Mouse (Mus musculus) lung, embryonic 16.5 days (tissue): ENCODE results near the gene Rabgef1. TPM values are rescaled to one million over a fixed set of nuclear protein-coding genes. Genes with fewer than 3 reads are reported as not detected.

Experiments
- ATAC-seq: fragments of 200-750 bp; cut with Nextera tagmentation; 2 replicates; pipeline ENCODE4 v1.8.0; 2017; ENCODE audit warnings: low read depth, mild to moderate bottlenecking, moderate library complexity
- H3K27ac ChIP-seq: fragments of 300-500 bp; sonication (generic); 2 replicates; pipeline ENCODE4 v1.5.1; 2014; ENCODE audit warnings: mild to moderate bottlenecking, control low read depth, low read length
- H3K27me3 ChIP-seq: fragments of 300-500 bp; sonication (generic); 2 replicates; pipeline ENCODE4 v1.6.1; 2014; ENCODE audit warnings: low read depth, low read length, mixed read lengths; ENCODE audit not compliant: control insufficient read depth, insufficient read depth
- H3K36me3 ChIP-seq: fragments of 300-500 bp; sonication (generic); 2 replicates; pipeline ENCODE4 v1.6.1; 2014; ENCODE audit warnings: low read length; ENCODE audit not compliant: control insufficient read depth, insufficient read depth
- H3K4me1 ChIP-seq: fragments of 300-500 bp; sonication (generic); replicated peaks from 2 replicates; pipeline ENCODE4 v1.6.1; 2014; ENCODE audit warnings: low read length, mixed read lengths; ENCODE audit not compliant: control insufficient read depth, insufficient read depth
- H3K4me2 ChIP-seq: fragments of 300-500 bp; sonication (generic); 2 replicates; pipeline ENCODE4 v1.6.1; 2014; ENCODE audit warnings: low read depth, low read length, control low read depth
- H3K4me3 ChIP-seq: fragments of 300-500 bp; sonication (generic); 2 replicates; pipeline ENCODE4 v1.5.1; 2014; ENCODE audit warnings: mild to moderate bottlenecking, low read length, control low read depth
- H3K9ac ChIP-seq: fragments of 300-500 bp; sonication (generic); 2 replicates; pipeline ENCODE4 v1.6.1; 2014; ENCODE audit warnings: low read length, control low read depth
- H3K9me3 ChIP-seq: fragments of 300-500 bp; sonication (generic); 2 replicates; pipeline ENCODE4 v1.6.1; 2016; ENCODE audit warnings: low read length; ENCODE audit not compliant: control insufficient read depth
- WGBS: fragments of 180-500 bp; shearing (Covaris S2); extraction: QIAGEN DNeasy Blood & Tissue Kit; methylation state at CpG from one replicate; pipeline ENCODE4 v1.1.7; 2014; 5-methylcytosine and 5-hydroxymethylcytosine counted together
- polyA plus RNA-seq: library from polyadenylated mRNA; unstranded; fragments of >200 nt; fragmentation: Nextera tagmentation; extraction: Ambion mirVana; gene quantifications from 2 replicates; pipeline ENCODE4 v1.2.1, GENCODE M21; 2015

Rabgef1 gene
- polyA plus RNA-seq, 1 experiment from 2014 or later, result 31.1 TPM

- no peak overlapping the region for H3K9ac ChIP-seq
- H3K4me2 ChIP-seq, result no peak overlapping the region
- H3K9me3 ChIP-seq, result peaks cover 5% of the 10 kb centered on the region; the same call in 1 of the 2 replicates
- H3K4me3 ChIP-seq, result no peak overlapping the region
- H3K27ac ChIP-seq, result no peak overlapping the region
- WGBS, result 80% methylated on average over 5 of the region's 5 CpGs
- no peak for ATAC-seq
- H3K27me3 ChIP-seq, result no peaks in the 10 kb centered on the region
- H3K36me3 ChIP-seq, result no peaks in the 10 kb centered on the region; the same call in 1 of the 2 replicates
- H3K4me1 ChIP-seq, result peaks cover 7% of the 10 kb centered on the region; the same call in 1 of the 2 replicates
Observed at GRCm38 (mm10) chr5:130218336-130218735, 46.7 kb downstream of the Rabgef1 start.

GRCm38 (mm10) chr5:130221316-130221715 is 49.7 kb downstream of the Rabgef1 start:
- ATAC-seq, result no peak
- Histone ChIP-seq H3K27ac (peak overlapping the region; percentile 63; the same call in 1 of the 2 replicates), H3K4me2 (peak overlapping the region; percentile 71), H3K4me3 (peak overlapping the region; percentile 97), H3K36me3 (no peaks in the 10 kb centered on the region), H3K9me3 (peaks cover 5% of the 10 kb centered on the region; the same call in 1 of the 2 replicates), H3K9ac (peak overlapping the region; percentile 94), H3K27me3 (no peaks in the 10 kb centered on the region), H3K4me1 (peaks cover 15% of the 10 kb centered on the region)
- WGBS, result 46% methylated on average over 2 of the region's 2 CpGs

- peak; percentile 67 for ATAC-seq
- H3K9ac ChIP-seq, result peak overlapping the region; percentile 94
- peak overlapping the region; percentile 97 for H3K4me3 ChIP-seq
- peaks cover 16% of the 10 kb centered on the region for H3K4me1 ChIP-seq
- H3K4me2 ChIP-seq, result peak overlapping the region; percentile 71
- H3K27me3 ChIP-seq, result no peaks in the 10 kb centered on the region
- H3K36me3 ChIP-seq, result no peaks in the 10 kb centered on the region
- peak overlapping the region; percentile 63 for H3K27ac ChIP-seq
- WGBS, result 2% methylated on average over 10 of the region's 10 CpGs
- H3K9me3 ChIP-seq, result peaks cover 5% of the 10 kb centered on the region; the same call in 1 of the 2 replicates
Observed at GRCm38 (mm10) chr5:130221760-130222145, 50.2 kb downstream of the Rabgef1 start.

- peak; percentile 89 for ATAC-seq
- under 1% methylated on average over 88 of the region's 88 CpGs for WGBS
Observed at GRCm38 (mm10) chr5:130222146-130223004, 50.8 kb downstream of the Rabgef1 start.

GRCm38 (mm10) chr5:130226790-130227189 is 55.2 kb downstream of the Rabgef1 start:
- H3K4me3 ChIP-seq, result no peak overlapping the region
- no peaks in the 10 kb centered on the region for H3K27me3 ChIP-seq
- no peak overlapping the region for H3K27ac ChIP-seq
- no peak for ATAC-seq
- H3K9me3 ChIP-seq, result no peaks in the 10 kb centered on the region
- H3K9ac ChIP-seq, result no peak overlapping the region
- H3K4me1 ChIP-seq, result peaks cover 20% of the 10 kb centered on the region
- H3K4me2 ChIP-seq, result no peak overlapping the region
- WGBS, result 77% methylated on average over 3 of the region's 3 CpGs
- peaks cover 4% of the 10 kb centered on the region for H3K36me3 ChIP-seq

More at GRCm38 (mm10) chr5:130222146-130223004, 50.8 kb downstream of the Rabgef1 start:
- no peaks in the 10 kb centered on the region for H3K27me3 ChIP-seq
- H3K4me1 ChIP-seq, result peaks cover 20% of the 10 kb centered on the region
- H3K9ac ChIP-seq, result peak overlapping the region; percentile 94
- peak overlapping the region; percentile 97 for H3K4me3 ChIP-seq
- H3K36me3 ChIP-seq, result no peaks in the 10 kb centered on the region
- peak overlapping the region; percentile 64 for H3K27ac ChIP-seq
- peaks cover 5% of the 10 kb centered on the region; the same call in 1 of the 2 replicates for H3K9me3 ChIP-seq
- H3K4me2 ChIP-seq, result peak overlapping the region; percentile 71

DNA sequence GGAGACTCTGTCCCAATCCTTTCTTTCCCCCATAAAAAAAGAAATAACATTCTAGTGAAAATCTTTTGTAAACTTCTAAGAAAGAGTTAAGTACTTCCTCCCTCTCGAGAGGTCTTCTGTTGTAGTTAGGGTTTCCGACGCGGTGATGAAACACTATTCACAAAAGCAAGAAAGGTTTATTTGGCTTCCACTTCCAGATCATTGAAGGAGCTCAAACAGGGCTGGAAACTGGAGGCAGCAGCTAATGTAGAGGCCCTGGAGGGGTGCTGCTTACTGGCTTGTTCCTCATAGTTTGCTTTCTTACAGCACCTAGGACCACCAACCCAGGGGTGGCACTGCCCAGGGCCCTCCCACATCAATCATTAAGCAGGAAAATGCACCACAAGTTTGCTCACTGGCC is 56.5 kb downstream of the Rabgef1 start:
- no peak overlapping the region for H3K9ac ChIP-seq
- ATAC-seq, result peak; percentile 73; the same call in 1 of the 2 replicates
- H3K4me2 ChIP-seq, result peak overlapping the region; percentile 26; the same call in 1 of the 2 replicates
- H3K4me1 ChIP-seq, result peaks cover 17% of the 10 kb centered on the region
- H3K36me3 ChIP-seq, result peaks cover 18% of the 10 kb centered on the region
- H3K27ac ChIP-seq, result peak overlapping the region; percentile 78
- 25% methylated on average over 4 of the region's 4 CpGs for WGBS
- H3K9me3 ChIP-seq, result no peaks in the 10 kb centered on the region
- no peaks in the 10 kb centered on the region for H3K27me3 ChIP-seq
- no peak overlapping the region for H3K4me3 ChIP-seq

- no peak overlapping the region for H3K9ac ChIP-seq
- 94% methylated on average over 8 of the region's 8 CpGs for WGBS
- H3K4me3 ChIP-seq, result no peak overlapping the region
- no peaks in the 10 kb centered on the region for H3K27me3 ChIP-seq
- no peaks in the 10 kb centered on the region for H3K4me1 ChIP-seq
- no peak for ATAC-seq
- no peaks in the 10 kb centered on the region for H3K9me3 ChIP-seq
- no peak overlapping the region for H3K4me2 ChIP-seq
- peaks cover 76% of the 10 kb centered on the region for H3K36me3 ChIP-seq
- no peak overlapping the region for H3K27ac ChIP-seq
Observed at GRCm38 (mm10) chr5:130236302-130236701, 64.7 kb downstream of the Rabgef1 start.

DNA sequence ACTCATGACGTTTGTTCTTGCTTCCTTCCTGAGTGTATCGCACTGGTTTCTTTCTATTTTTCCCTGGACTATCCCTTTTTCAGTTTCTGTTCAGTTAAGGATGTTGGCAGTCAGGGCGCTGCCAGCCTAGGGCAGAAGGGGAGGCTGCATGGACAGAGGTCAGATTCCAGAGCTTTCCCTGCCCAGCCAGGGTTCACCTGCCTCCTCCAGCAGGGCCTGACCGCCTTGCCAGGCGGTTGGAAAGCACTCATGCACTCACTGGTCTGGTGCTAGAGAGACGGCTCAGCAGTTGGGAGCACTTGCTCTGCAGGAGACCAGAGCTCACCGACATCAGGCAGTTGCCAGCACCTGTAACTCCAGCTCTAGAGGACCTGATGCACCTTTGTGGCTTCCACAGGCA is 67.6 kb downstream of the Rabgef1 start:
- H3K36me3 ChIP-seq, result peaks cover 58% of the 10 kb centered on the region
- H3K9ac ChIP-seq, result no peak overlapping the region
- no peak overlapping the region for H3K4me2 ChIP-seq
- H3K4me1 ChIP-seq, result no peaks in the 10 kb centered on the region
- no peak overlapping the region for H3K27ac ChIP-seq
- no peaks in the 10 kb centered on the region for H3K9me3 ChIP-seq
- WGBS, result 83% methylated on average over 7 of the region's 7 CpGs
- H3K4me3 ChIP-seq, result no peak overlapping the region
- H3K27me3 ChIP-seq, result no peaks in the 10 kb centered on the region
- ATAC-seq, result no peak

DNA sequence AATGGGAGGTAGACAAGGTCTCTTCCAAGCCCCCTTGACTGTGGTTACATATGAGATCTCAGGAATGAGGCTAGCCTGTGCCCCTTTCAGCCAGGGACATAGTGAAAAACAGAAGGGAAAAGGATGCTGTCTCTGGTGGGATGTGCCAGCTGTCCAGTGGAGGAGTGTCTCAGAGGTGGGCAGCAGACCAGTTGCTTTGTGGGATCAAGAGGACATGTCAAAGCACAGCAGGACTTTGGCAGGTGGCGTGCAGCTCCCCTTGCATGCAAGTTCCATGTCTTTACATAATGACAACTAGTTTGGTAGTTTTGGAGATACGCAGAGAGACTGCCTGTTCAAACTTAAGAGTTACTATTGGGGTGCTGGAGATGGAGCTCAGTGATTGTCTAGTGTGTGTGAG is 68.3 kb downstream of the Rabgef1 start:
- Histone ChIP-seq H3K27me3 (no peaks in the 10 kb centered on the region), H3K9ac (no peak overlapping the region), H3K9me3 (no peaks in the 10 kb centered on the region), H3K4me2 (no peak overlapping the region), H3K4me3 (no peak overlapping the region), H3K27ac (no peak overlapping the region), H3K36me3 (peaks cover 56% of the 10 kb centered on the region), H3K4me1 (no peaks in the 10 kb centered on the region)
- no peak for ATAC-seq
- WGBS, result 98% methylated on average over 2 of the region's 2 CpGs
